Mouse (Mus musculus) lung, embryonic 14.5 days (tissue): Measurements from ENCODE around the gene Plpp3. TPM values are rescaled to one million over a fixed set of nuclear protein-coding genes. Genes with fewer than 3 reads are reported as not detected.

Source experiments
- ATAC-seq: fragments of 200-750 bp; cut with Nextera tagmentation; 2 replicates; pipeline ENCODE4 v1.8.0; 2017; ENCODE audit warnings: mild to moderate bottlenecking, moderate TSS enrichment, moderate library complexity; ENCODE audit not compliant: insufficient read depth
- DNase-seq: peaks from one replicate; pipeline ENCODE4 v3.0.0-alpha.2; 2015
- H3K27ac ChIP-seq: fragments of 300-500 bp; sonication (generic); 2 replicates; pipeline ENCODE4 v1.5.1; 2014; ENCODE audit warnings: low read depth, mild to moderate bottlenecking, moderate library complexity
- H3K27me3 ChIP-seq: fragments of 300-500 bp; sonication (generic); 2 replicates; pipeline ENCODE4 v1.6.1; 2014; ENCODE audit warnings: low read length, control low read depth; ENCODE audit not compliant: insufficient read depth
- H3K36me3 ChIP-seq: fragments of 300-500 bp; sonication (generic); 2 replicates; pipeline ENCODE4 v1.6.1; 2014; ENCODE audit warnings: control low read depth; ENCODE audit not compliant: insufficient read depth
- H3K4me1 ChIP-seq: fragments of 300-500 bp; sonication (generic); 2 replicates; pipeline ENCODE4 v1.6.1; 2014; ENCODE audit warnings: antibody characterized with exemption, control low read depth; ENCODE audit not compliant: insufficient read depth
- H3K4me2 ChIP-seq: fragments of 300-500 bp; sonication (generic); 2 replicates; pipeline ENCODE4 v1.6.1; 2014; ENCODE audit warnings: mild to moderate bottlenecking
- H3K4me3 ChIP-seq: fragments of 300-500 bp; sonication (generic); 2 replicates; pipeline ENCODE4 v1.5.1; 2014; ENCODE audit warnings: low read depth, low read length
- H3K9ac ChIP-seq: fragments of 300-500 bp; sonication (generic); 2 replicates; pipeline ENCODE4 v1.6.1; 2014
- H3K9me3 ChIP-seq: fragments of 300-500 bp; sonication (generic); 2 replicates; pipeline ENCODE4 v1.6.1; 2016; ENCODE audit warnings: low read depth, low read length, control low read depth
- CTCF ChIP-seq: IDR thresholded peaks from 2 replicates; pipeline ENCODE4 v1.5.1; 2016; ENCODE audit warnings: antibody characterized with exemption, low read depth
- WGBS: fragments of 180-500 bp; shearing (Covaris S2); extraction: QIAGEN DNeasy Blood & Tissue Kit; methylation state at CpG from one replicate; pipeline ENCODE4 v1.1.7; 2014; 5-methylcytosine and 5-hydroxymethylcytosine counted together
- polyA plus RNA-seq: library from polyadenylated mRNA; unstranded; fragments of >200 nt; fragmentation: Nextera tagmentation; extraction: Ambion mirVana; gene quantifications from 2 replicates; pipeline ENCODE4 v1.2.1, GENCODE M21; 2014

Gene Plpp3
- polyA plus RNA-seq, 1 experiment from 2014 or later: 64.8 TPM

- DNase-seq: no peak
- Histone ChIP-seq H3K4me2 (no peak overlapping the region), H3K36me3 (0 out of 2 replicates have a peak, but pooled peaks cover 27% of the 10 kb centered on the region), H3K9me3 (no peaks in the 10 kb centered on the region), H3K4me3 (no peak overlapping the region), H3K4me1 (peaks cover 9% of the 10 kb centered on the region), H3K27ac (0 out of 2 replicates have a peak overlapping the region, but pooled peaks have one; percentile 30), H3K9ac (no peak overlapping the region), H3K27me3 (no peaks in the 10 kb centered on the region)
- TF ChIP-seq CTCF: no peak
- 49% methylated on average over 16 of the region's 16 CpGs for WGBS
- no peak for ATAC-seq
Measured at GRCm38 (mm10) chr4:105181014-105181658, 24.0 kb downstream of the Plpp3 start.

GRCm38 (mm10) chr4:105181659-105182167 is 24.6 kb downstream of the Plpp3 start:
- H3K4me3 ChIP-seq: no peak overlapping the region
- H3K9ac ChIP-seq: no peak overlapping the region
- no peak overlapping the region for H3K27ac ChIP-seq
- no peaks in the 10 kb centered on the region for H3K27me3 ChIP-seq
- no peak overlapping the region for H3K4me2 ChIP-seq
- TF ChIP-seq CTCF: no peak
- no peak for DNase-seq
- peaks cover 9% of the 10 kb centered on the region for H3K4me1 ChIP-seq
- peaks cover 26% of the 10 kb centered on the region; the same call in 1 of the 2 replicates for H3K36me3 ChIP-seq
- H3K9me3 ChIP-seq: no peaks in the 10 kb centered on the region
- 65% methylated on average over 3 of the region's 3 CpGs for WGBS
- no peak for ATAC-seq

DNA sequence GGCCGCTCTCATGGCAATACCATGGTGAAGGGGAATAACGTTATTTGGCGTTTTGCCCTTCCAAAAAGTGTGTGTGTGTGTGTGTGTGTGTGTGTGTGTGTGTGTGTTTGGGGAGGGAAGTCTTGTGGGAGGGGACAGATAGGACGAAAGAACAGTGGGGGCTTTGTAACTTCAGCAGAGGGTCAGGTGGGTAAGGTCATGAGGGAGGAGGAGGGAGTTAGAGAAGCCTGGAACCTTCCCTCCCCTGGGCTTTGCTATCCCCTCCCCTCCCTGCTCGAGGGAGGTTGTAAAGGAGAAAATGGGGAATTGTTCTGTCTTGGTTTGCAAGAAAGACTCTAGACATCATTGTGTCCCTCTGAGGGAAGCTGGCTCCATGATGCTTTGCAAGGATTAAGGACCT is 25.1 kb downstream of the Plpp3 start:
- DNase-seq: no peak
- WGBS: 60% methylated on average over 5 of the region's 5 CpGs

DNA sequence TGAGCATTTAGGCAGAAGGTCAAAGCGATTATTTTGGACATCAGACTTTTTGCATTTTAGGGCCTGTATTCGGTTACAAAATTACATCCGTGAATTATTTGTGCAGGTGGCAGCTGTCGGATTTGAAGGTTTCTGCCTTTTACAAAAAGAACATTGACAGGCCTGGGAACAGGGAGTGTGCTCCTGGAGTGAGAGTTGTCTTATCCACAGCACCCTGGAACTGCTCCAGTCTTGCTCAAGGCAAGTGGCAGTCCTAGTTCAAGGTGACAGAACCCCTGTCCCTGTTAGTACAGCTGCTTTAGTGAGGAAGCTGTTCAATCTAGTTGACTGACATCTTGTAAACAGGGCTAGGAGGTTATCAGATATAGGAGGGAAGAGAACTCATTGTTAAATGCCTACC is 27.3 kb downstream of the Plpp3 start:
- Histone ChIP-seq H3K9ac (no peak overlapping the region), H3K4me2 (no peak overlapping the region), H3K9me3 (no peaks in the 10 kb centered on the region), H3K4me1 (peaks cover 10% of the 10 kb centered on the region), H3K36me3 (peaks cover 23% of the 10 kb centered on the region; the same call in 1 of the 2 replicates), H3K27ac (no peak overlapping the region), H3K27me3 (no peaks in the 10 kb centered on the region), H3K4me3 (no peak overlapping the region)
- no peak for ATAC-seq
- TF ChIP-seq CTCF: no peak
- DNase-seq: no peak
- WGBS: 70% methylated on average over 4 of the region's 4 CpGs

More for the DNA sequence above, 25.1 kb downstream of the Plpp3 start:
- Histone ChIP-seq H3K27me3 (no peaks in the 10 kb centered on the region), H3K4me2 (no peak overlapping the region), H3K9ac (no peak overlapping the region), H3K4me3 (no peak overlapping the region), H3K27ac (no peak overlapping the region), H3K9me3 (no peaks in the 10 kb centered on the region), H3K36me3 (peaks cover 25% of the 10 kb centered on the region; the same call in 1 of the 2 replicates), H3K4me1 (peaks cover 9% of the 10 kb centered on the region)
- TF ChIP-seq CTCF: no peak
- ATAC-seq: no peak

DNA sequence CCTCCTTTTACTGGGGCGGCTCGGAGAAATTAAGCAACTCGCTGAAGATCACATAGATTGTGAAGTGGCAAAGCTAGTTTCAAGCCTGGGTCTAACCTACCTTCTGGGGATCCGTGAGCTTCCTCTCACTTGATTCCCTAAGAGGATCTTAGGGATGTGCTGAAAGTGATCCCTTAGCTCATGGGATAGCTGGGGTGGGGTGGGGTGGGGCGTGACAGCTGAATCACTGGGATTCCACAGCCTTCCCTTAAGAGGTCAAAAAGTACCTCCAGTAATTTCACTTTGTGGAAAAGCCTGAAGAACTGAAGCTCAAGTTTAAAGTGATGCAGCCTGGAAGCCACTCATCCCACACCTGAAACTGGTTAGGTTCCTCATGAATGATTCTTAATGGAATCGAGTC is 27.8 kb downstream of the Plpp3 start:
- no peak overlapping the region for H3K9ac ChIP-seq
- H3K4me1 ChIP-seq: peaks cover 15% of the 10 kb centered on the region
- H3K4me2 ChIP-seq: no peak overlapping the region
- H3K4me3 ChIP-seq: no peak overlapping the region
- peaks cover 22% of the 10 kb centered on the region; the same call in 1 of the 2 replicates for H3K36me3 ChIP-seq
- 62% methylated on average over 6 of the region's 6 CpGs for WGBS
- ATAC-seq (no peak), DNase-seq (no peak)
- H3K27me3 ChIP-seq: no peaks in the 10 kb centered on the region
- H3K27ac ChIP-seq: no peak overlapping the region
- TF ChIP-seq CTCF: no peak
- no peaks in the 10 kb centered on the region for H3K9me3 ChIP-seq

GRCm38 (mm10) chr4:105186654-105187053 is 29.5 kb downstream of the Plpp3 start:
- Histone ChIP-seq H3K4me2 (no peak overlapping the region), H3K27me3 (no peaks in the 10 kb centered on the region), H3K9ac (no peak overlapping the region), H3K4me3 (no peak overlapping the region), H3K9me3 (no peaks in the 10 kb centered on the region), H3K4me1 (peaks cover 20% of the 10 kb centered on the region), H3K36me3 (peaks cover 19% of the 10 kb centered on the region; the same call in 1 of the 2 replicates), H3K27ac (no peak overlapping the region)
- no peak for DNase-seq
- ATAC-seq: no peak
- no peak for TF ChIP-seq CTCF
- 78% methylated on average over 10 of the region's 10 CpGs for WGBS

DNA sequence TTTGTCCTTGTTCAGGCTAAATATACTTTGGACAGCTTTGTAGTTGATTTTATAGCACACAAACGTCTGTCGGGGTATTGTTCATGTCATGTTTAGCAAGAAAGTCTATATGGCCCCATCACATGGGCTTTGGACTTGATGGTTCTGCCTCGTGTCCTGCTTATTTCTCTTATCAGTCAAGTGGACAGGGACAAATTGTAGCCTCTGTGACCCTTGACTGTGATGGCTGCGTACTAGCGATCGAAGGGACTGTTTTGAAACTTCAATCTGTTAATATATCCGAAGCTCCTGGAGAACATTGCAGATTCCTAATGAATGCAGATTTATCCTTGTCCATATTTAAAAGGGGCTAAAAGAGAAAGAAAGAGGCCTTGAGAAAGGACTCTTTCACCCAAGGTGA is 30.7 kb downstream of the Plpp3 start:
- H3K4me1 ChIP-seq: peaks cover 28% of the 10 kb centered on the region
- no peak for DNase-seq
- 62% methylated on average over 7 of the region's 7 CpGs for WGBS
- H3K9ac ChIP-seq: no peak overlapping the region
- H3K36me3 ChIP-seq: peaks cover 16% of the 10 kb centered on the region; the same call in 1 of the 2 replicates
- no peak overlapping the region for H3K4me3 ChIP-seq
- no peak overlapping the region for H3K4me2 ChIP-seq
- no peak for TF ChIP-seq CTCF
- H3K9me3 ChIP-seq: no peaks in the 10 kb centered on the region
- ATAC-seq: no peak
- no peaks in the 10 kb centered on the region for H3K27me3 ChIP-seq
- H3K27ac ChIP-seq: no peak overlapping the region
